Mouse (Mus musculus) forebrain, embryonic 10.5 days (tissue): ENCODE results near the gene Nr2c2. TPM values are rescaled to one million over a fixed set of nuclear protein-coding genes. Genes with fewer than 3 reads are reported as not detected.

Experiments used
- DNase-seq: peaks from one replicate; pipeline ENCODE4 v3.0.0-alpha.2; 2017; ENCODE audit warnings: low spot score; ENCODE audit errors: extremely low spot score
- H3K27ac ChIP-seq: fragments of 300-500 bp; sonication (generic); 2 replicates; pipeline ENCODE4 v1.5.1; 2016; ENCODE audit warnings: mild to moderate bottlenecking
- H3K27me3 ChIP-seq: fragments of 300-500 bp; sonication (generic); 2 replicates; pipeline ENCODE4 v1.6.1; 2016; ENCODE audit warnings: mild to moderate bottlenecking; ENCODE audit not compliant: poor library complexity, severe bottlenecking
- H3K36me3 ChIP-seq: fragments of 300-500 bp; sonication (generic); replicated peaks from 2 replicates; pipeline ENCODE4 v1.6.1; 2016; ENCODE audit warnings: mild to moderate bottlenecking, moderate library complexity
- H3K4me1 ChIP-seq: fragments of 300-500 bp; sonication (generic); 2 replicates; pipeline ENCODE4 v1.6.1; 2016
- H3K4me3 ChIP-seq: fragments of 300-500 bp; sonication (generic); 2 replicates; pipeline ENCODE4 v1.5.1; 2016; ENCODE audit warnings: mild to moderate bottlenecking, moderate library complexity
- H3K9me3 ChIP-seq: fragments of 300-500 bp; sonication (generic); 2 replicates; pipeline ENCODE4 v1.6.1; 2016; ENCODE audit warnings: mild to moderate bottlenecking, moderate library complexity
- WGBS: fragments of 180-500 bp; shearing (Covaris S2); methylation state at CpG from one replicate; pipeline ENCODE4 v1.1.7; 2016; 5-methylcytosine and 5-hydroxymethylcytosine counted together
- polyA plus RNA-seq: library from polyadenylated mRNA; unstranded; fragments of >200 nt; fragmentation: Nextera tagmentation; extraction: Ambion mirVana; gene quantifications from 2 replicates; pipeline ENCODE4 v1.2.1, GENCODE M21; 2016

Nr2c2 gene
- 17.3 and 19.6 TPM in 2 replicates for polyA plus RNA-seq

- peak within 1 kb of the TSS; percentile 99 for H3K27ac ChIP-seq
- H3K36me3 ChIP-seq = no peaks in the 10 kb centered on the region
- WGBS = under 1% methylated on average over 38 of the region's 58 CpGs
- H3K4me3 ChIP-seq = peak within 1 kb of the TSS; percentile 89
- no peaks in the 10 kb centered on the region for H3K9me3 ChIP-seq
- peak; percentile 81 for DNase-seq
- peaks cover 35% of the 10 kb centered on the region for H3K4me1 ChIP-seq
- H3K27me3 ChIP-seq = no peaks in the 10 kb centered on the region
These were observed at the start of gene Nr2c2 for GRCm38 (mm10) chr6:92091130-92091591. Gene Nr2c2 (plus strand): TSS chr6:92091390.

DNA sequence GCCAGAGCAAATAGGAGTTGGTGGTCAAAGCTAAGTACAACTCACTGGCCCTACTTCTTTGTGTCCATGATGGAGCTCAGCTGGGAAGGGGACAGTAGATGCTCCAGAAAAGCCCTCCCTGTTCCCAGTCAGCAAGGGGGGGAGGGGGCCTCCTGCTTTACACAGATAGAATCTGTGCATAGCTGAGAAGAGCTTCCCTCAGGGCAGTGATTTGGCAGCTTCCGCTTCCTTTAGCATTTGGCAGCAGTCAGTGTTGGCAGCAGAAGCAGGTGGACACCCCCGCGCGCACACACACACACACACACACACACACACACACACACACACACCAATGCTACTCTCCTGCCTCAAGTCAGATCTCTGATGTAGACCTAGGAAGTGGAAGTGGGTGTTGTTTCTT, 49.1 kb upstream of the Nr2c2 start:
- no peak for DNase-seq
- Histone ChIP-seq H3K4me1 (no peaks in the 10 kb centered on the region), H3K36me3 (no peaks in the 10 kb centered on the region), H3K27ac (no peak overlapping the region), H3K9me3 (no peaks in the 10 kb centered on the region), H3K4me3 (no peak overlapping the region), H3K27me3 (no peaks in the 10 kb centered on the region)
- 88% methylated on average over 4 of the region's 4 CpGs for WGBS

- H3K4me3 ChIP-seq = no peak overlapping the region
- H3K4me1 ChIP-seq = no peaks in the 10 kb centered on the region
- no peak overlapping the region for H3K27ac ChIP-seq
- H3K27me3 ChIP-seq = no peaks in the 10 kb centered on the region
- H3K9me3 ChIP-seq = no peaks in the 10 kb centered on the region
- 93% methylated on average over 1 of the region's 1 CpGs for WGBS
- no peak for DNase-seq
- H3K36me3 ChIP-seq = no peaks in the 10 kb centered on the region
These were observed 48.3 kb upstream of the Nr2c2 start for GRCm38 (mm10) chr6:92042850-92043249.

DNA sequence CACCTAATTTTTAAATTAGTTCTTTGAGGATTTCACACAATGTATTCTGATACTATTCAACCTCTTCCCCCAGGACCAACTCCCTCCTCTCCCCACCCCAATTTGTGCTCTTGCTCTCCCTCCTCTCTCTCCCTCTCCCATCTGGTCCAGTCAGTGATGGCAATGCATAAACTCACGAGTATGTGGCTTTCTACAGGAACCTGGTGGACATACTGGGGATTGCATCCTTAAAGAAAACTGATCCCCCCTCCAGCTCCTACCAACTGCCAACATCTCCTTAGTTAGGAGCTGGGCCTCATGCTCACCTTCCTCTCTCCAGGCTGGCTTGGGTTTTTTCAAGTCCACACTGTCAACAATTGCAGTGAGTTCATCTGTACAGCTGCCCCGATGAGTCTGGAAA, 33.4 kb upstream of the Nr2c2 start:
- Histone ChIP-seq H3K27me3 (no peaks in the 10 kb centered on the region), H3K36me3 (no peaks in the 10 kb centered on the region), H3K4me3 (no peak overlapping the region), H3K9me3 (no peaks in the 10 kb centered on the region), H3K4me1 (no peaks in the 10 kb centered on the region), H3K27ac (no peak overlapping the region)
- 57% methylated on average over 2 of the region's 2 CpGs for WGBS
- no peak for DNase-seq

- H3K27me3 ChIP-seq = no peaks in the 10 kb centered on the region
- no peaks in the 10 kb centered on the region for H3K9me3 ChIP-seq
- 65% methylated on average over 5 of the region's 5 CpGs for WGBS
- H3K4me3 ChIP-seq = no peak overlapping the region
- no peaks in the 10 kb centered on the region for H3K36me3 ChIP-seq
- no peak for DNase-seq
- no peaks in the 10 kb centered on the region for H3K4me1 ChIP-seq
- no peak overlapping the region for H3K27ac ChIP-seq
These were observed 29.5 kb upstream of the Nr2c2 start for GRCm38 (mm10) chr6:92061725-92062124.

GRCm38 (mm10) chr6:92063452-92063851, 27.7 kb upstream of the Nr2c2 start:
- DNase-seq = no peak
- no peaks in the 10 kb centered on the region for H3K36me3 ChIP-seq
- H3K4me3 ChIP-seq = no peak overlapping the region
- no peak overlapping the region for H3K27ac ChIP-seq
- no peaks in the 10 kb centered on the region for H3K9me3 ChIP-seq
- no peaks in the 10 kb centered on the region for H3K27me3 ChIP-seq
- 0 out of 2 replicates have a peak, but pooled peaks cover 5% of the 10 kb centered on the region for H3K4me1 ChIP-seq
- WGBS = 85% methylated on average over 2 of the region's 2 CpGs

DNA sequence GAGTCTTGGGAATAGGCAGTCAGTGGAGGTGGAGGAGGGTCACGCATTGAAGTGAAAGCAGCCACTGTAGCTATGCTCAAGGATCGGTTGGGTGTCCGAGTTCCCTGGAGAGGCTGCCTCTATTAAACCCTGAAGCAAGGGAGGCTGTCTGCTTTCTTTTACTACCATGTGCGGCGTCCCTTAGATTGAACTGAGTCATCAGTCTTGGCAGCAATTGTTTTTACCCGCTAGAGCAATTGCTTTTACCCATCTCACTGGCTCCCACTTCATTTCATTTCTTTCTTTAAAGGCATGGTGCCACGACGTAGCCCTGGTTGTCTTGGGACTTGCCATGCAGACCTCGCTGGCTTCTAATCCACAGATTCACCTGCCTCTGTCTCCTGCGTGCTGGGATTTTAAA, 27.1 kb upstream of the Nr2c2 start:
- DNase-seq = no peak
- no peak overlapping the region for H3K4me3 ChIP-seq
- no peaks in the 10 kb centered on the region for H3K27me3 ChIP-seq
- H3K9me3 ChIP-seq = no peaks in the 10 kb centered on the region
- H3K4me1 ChIP-seq = 0 out of 2 replicates have a peak, but pooled peaks cover 5% of the 10 kb centered on the region
- 85% methylated on average over 10 of the region's 10 CpGs for WGBS
- no peaks in the 10 kb centered on the region for H3K36me3 ChIP-seq
- H3K27ac ChIP-seq = no peak overlapping the region

GRCm38 (mm10) chr6:92065721-92066496, 25.3 kb upstream of the Nr2c2 start:
- H3K27me3 ChIP-seq = no peaks in the 10 kb centered on the region
- no peak overlapping the region for H3K4me3 ChIP-seq
- no peaks in the 10 kb centered on the region for H3K36me3 ChIP-seq
- no peak overlapping the region for H3K27ac ChIP-seq
- DNase-seq = peak; percentile 44
- 0 out of 2 replicates have a peak, but pooled peaks cover 5% of the 10 kb centered on the region for H3K4me1 ChIP-seq
- WGBS = 53% methylated on average over 12 of the region's 12 CpGs
- no peaks in the 10 kb centered on the region for H3K9me3 ChIP-seq

GRCm38 (mm10) chr6:92067146-92067790, 23.9 kb upstream of the Nr2c2 start:
- H3K36me3 ChIP-seq = no peaks in the 10 kb centered on the region
- no peaks in the 10 kb centered on the region for H3K9me3 ChIP-seq
- 0 out of 2 replicates have a peak, but pooled peaks cover 5% of the 10 kb centered on the region for H3K4me1 ChIP-seq
- no peaks in the 10 kb centered on the region for H3K27me3 ChIP-seq
- no peak overlapping the region for H3K27ac ChIP-seq
- DNase-seq = peak; percentile 71
- WGBS = 35% methylated on average over 16 of the region's 16 CpGs
- H3K4me3 ChIP-seq = no peak overlapping the region

- no peak for DNase-seq
- 0 out of 2 replicates have a peak, but pooled peaks cover 5% of the 10 kb centered on the region for H3K4me1 ChIP-seq
These were observed 19.9 kb upstream of the Nr2c2 start for GRCm38 (mm10) chr6:92071121-92071839.

GRCm38 (mm10) chr6:92080730-92081129, 10.5 kb upstream of the Nr2c2 start:
- no peak overlapping the region for H3K4me3 ChIP-seq

More at GRCm38 (mm10) chr6:92071121-92071839, 19.9 kb upstream of the Nr2c2 start:
- no peaks in the 10 kb centered on the region for H3K9me3 ChIP-seq
- WGBS = 55% methylated on average over 15 of the region's 15 CpGs
- no peak overlapping the region for H3K4me3 ChIP-seq
- H3K36me3 ChIP-seq = no peaks in the 10 kb centered on the region
- no peaks in the 10 kb centered on the region for H3K27me3 ChIP-seq
- H3K27ac ChIP-seq = no peak overlapping the region

GRCm38 (mm10) chr6:92082756-92083155, 8.4 kb upstream of the Nr2c2 start:
- Histone ChIP-seq H3K4me1 (no peaks in the 10 kb centered on the region), H3K27ac (no peak overlapping the region), H3K36me3 (no peaks in the 10 kb centered on the region), H3K4me3 (no peak overlapping the region), H3K27me3 (no peaks in the 10 kb centered on the region), H3K9me3 (no peaks in the 10 kb centered on the region)
- 83% methylated on average over 4 of the region's 4 CpGs for WGBS
- no peak for DNase-seq

More at GRCm38 (mm10) chr6:92080730-92081129, 10.5 kb upstream of the Nr2c2 start:
- no peak overlapping the region for H3K27ac ChIP-seq
- WGBS = 91% methylated on average over 2 of the region's 2 CpGs
- peaks cover 7% of the 10 kb centered on the region; the same call in 1 of the 2 replicates for H3K4me1 ChIP-seq
- H3K36me3 ChIP-seq = no peaks in the 10 kb centered on the region
- DNase-seq = no peak
- no peaks in the 10 kb centered on the region for H3K9me3 ChIP-seq
- H3K27me3 ChIP-seq = no peaks in the 10 kb centered on the region
